Mouse (Mus musculus) testis, postnatal 14 days (tissue): Measurements from ENCODE around the gene Dpm2.

Source experiments
- DNase-seq: peaks from one replicate; pipeline ENCODE4 v3.0.0; 2021; ENCODE audit warnings: low spot score

Gene Dpm2

GRCm38 (mm10) chr2:32610610-32611229, 40.1 kb downstream of the Dpm2 start:
- DNase-seq, result no peak

DNA sequence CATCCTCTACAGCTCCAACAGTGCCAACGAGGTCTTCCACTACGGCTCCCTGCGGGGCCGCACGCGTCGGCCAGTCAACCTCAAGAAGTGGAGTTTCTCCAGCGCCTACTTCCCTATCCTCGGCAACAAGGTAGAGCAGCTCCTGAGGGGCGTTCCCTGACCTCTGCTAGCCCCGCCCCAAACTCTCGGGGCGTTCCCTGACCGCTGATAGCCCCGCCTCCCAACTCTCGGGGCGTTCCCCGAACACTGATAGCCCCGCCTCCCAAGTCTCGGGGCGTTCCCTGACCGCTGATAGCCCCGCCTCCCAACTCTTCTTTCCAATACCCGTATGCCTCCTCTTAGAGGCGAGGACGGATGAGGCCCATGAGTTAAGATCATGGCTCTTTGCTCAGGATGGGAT, 41.6 kb downstream of the Dpm2 start:
- peak; percentile 81 for DNase-seq

GRCm38 (mm10) chr2:32617109-32617508, 46.5 kb downstream of the Dpm2 start:
- no peak for DNase-seq

GRCm38 (mm10) chr2:32617601-32618000, 46.9 kb downstream of the Dpm2 start:
- no peak for DNase-seq

GRCm38 (mm10) chr2:32618051-32618450, 47.4 kb downstream of the Dpm2 start:
- no peak for DNase-seq

DNA sequence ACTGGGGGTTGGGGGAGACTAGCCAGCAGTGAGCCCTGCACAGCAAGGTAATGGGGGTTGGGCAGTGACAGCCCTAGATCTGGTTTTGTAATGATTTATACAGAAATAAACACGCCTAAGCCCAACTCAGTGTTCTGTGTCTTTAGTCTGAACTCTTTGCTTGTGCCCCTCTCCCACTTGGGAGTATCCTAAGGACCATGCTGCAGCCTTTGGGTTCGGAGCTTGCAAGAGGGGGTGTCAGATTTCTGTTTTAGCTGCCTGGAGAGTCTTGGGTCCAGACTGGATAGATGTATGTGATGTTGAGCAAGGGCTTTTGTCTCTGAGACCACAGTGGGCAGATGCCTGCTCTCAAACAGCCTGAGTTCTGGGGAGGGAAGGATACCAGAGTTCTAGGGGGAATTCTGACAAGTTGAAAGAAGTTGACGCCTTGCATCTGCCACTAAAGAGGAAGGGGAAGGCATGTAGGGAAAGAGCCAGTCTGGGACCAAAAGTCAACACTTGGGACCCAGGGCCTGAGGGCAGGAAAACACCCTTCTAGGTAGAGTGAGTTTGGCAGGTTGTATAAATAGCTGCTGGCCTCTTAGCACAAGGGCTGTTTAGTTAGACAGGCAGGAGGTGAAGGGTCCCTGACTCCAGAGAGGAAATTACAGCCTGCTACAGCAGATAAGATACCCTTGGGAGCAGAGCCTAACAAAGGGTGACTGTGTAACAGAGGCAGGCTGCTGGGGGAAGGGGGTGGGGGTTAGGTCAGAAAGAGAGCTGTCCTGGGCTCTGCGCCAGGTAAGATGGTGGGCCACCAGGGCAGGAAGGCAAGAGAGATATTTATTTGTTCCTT, 50.2 kb downstream of the Dpm2 start:
- DNase-seq, result peak; percentile 70

DNA sequence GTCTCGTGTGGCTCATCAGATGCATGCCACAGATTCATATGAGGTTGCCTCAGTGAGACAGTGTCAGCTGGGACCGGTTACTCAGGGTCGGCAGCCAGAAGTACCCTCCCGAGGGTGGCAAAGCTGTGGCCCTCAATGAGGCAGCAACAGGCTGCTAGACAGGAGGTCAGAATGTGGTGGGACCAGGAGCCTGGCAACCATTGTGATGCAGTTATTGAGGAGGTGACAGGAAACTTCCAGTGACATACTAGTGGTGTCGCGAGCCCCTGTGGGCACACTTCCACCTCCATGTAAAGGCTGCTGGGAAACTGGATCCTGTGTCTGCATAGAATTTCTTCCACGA, 50.8 kb downstream of the Dpm2 start, which contains the start of gene Ak1:
Gene Ak1 (plus strand): TSS at position 242 of the 343 bp plus-strand sequence.
- DNase-seq, result no peak
